Mouse (Mus musculus): ENCODE data around the gene Vamp4.
"Not testable (repeated sequence)": the region's sequence is repeated elsewhere in the genome, so short reads cannot be mapped to it uniquely, and the experiment has no call there.

The Vamp4 gene

DNA sequence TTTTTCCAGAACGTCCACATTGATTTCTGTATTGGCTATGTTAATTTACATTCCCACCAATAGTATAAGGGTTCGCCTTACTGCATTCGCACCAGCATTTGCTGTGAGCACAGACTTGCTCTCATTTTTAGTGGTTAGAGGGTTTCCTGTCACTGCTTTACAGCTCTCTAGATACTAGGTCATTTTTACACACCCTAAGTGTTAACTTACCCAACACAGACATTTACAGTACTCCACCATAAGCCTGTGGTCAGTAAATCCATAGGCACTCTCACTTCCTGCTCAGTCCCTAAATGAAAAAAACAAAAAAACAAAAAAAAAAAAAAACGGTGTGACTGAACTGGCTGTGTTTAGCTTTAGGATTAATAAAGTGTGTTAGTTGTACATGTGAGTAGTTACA is 16.0 kb downstream of the Vamp4 start:
- in situ Hi-C loops (cut with MboI, MseI) = loop anchor here (10.0 kb wide), 1 partner anchor 1349 kb away; no protein-coding TSS in a partner anchor

DNA sequence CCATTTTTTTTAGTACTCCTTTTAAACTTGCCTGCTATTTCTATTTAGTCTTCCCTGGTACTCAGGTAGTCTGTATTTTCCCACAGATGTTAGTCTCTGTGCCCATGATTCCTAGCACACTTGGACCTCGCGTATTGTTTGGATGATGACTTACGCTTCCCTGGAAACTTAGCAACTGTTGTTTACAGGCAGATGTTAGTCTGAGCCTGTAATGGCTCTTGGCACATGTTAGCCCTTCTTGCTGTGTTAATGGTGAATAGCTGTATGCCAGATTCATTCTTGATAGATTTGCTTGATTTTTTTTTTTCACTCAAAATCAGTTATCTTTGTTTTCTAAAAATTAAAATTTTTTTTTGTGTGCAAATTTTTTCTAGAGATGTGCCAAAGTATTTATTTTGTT is 18.3 kb downstream of the Vamp4 start:
- in situ Hi-C loops (cut with MboI, MseI) = loop anchor here (10.0 kb wide), 1 partner anchor 1346 kb away; no protein-coding TSS in a partner anchor

DNA sequence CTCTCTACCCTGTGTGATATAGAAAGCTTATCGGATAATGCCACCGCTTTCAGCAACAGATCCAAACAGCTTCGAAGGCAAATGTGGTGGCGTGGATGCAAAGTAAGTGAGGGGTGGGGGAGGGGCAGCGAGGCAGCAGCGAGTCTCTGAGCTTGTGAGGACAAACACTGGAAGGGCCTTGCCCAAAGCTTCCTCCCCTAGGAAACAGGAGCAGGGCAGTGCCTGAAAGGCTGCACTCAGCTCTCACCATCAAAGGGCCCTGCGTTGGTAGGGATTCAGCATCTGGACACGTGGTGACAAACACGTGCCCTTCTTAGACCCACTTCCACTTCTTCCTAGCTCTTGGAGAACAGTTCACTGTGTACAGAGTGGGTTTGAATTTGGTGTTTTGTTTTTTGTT is 19.1 kb downstream of the Vamp4 start:
- in situ Hi-C loops (cut with MboI, MseI) = loop anchor here (10.0 kb wide), 1 partner anchor 1345 kb away; no protein-coding TSS in a partner anchor

DNA sequence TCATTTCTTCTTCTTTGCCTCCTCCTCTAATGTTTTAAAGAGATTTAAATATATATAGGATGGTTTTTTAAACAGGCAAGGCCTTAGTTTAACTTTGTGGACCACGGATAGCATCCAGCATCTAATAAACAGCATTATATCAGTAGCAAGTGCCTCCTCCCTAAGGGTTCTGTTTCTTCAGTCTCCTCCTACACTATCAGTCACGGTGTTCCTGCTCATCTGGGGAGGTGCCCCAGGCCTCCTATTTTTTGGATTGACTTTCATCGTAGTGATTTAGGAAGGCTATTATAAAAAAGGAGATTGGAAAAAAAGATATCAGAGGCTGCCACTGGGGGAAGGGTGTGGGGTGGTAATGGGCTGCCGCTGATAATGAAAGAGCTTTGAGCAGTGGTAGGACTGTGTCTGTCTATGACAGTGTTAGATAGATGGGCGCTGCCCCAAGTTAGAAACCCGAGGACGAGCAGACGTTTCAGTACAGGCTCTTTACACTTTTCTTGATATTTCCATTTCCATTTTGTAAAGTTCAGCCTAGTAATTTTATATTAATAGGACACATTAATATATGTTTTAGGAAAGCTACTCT is 20.2 kb downstream of the Vamp4 start:
- in situ Hi-C loops (cut with MboI, MseI) = no loop called here

DNA sequence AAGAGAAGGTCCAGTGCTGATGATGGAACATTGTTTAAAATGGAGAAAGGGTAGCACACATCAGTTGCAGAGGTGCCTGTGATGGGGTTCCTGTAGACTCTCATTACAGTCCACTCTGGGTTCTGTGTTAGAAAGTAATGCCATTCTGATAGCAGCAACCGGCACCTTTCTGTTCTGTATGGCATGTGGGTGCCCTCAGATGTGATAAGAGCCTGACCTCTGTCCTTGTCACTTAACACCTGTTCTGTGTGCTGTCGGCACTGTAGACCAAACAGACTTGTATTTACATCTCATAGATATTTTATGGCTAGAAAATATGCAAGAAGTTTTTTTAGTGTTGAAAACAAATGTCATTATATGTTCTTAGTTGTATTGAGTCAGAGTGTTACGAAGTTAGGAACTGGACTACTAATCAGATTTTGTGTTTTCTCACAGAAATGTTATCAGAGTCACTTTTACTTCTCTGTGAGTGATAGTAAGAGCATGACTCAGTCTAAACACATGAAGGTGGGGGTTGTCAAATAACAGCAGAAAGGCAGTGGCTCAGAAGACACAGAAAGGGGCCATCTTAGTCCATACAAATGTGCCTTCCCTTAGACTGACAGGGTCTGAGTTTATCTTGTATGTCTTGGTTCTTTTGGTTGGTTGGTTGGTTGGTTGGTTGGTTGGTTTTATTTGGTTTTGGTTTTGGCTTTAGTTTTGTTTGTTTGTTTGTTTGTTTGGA is 27.2 kb downstream of the Vamp4 start:
- in situ Hi-C loops (cut with MboI, MseI) = no loop called here

DNA sequence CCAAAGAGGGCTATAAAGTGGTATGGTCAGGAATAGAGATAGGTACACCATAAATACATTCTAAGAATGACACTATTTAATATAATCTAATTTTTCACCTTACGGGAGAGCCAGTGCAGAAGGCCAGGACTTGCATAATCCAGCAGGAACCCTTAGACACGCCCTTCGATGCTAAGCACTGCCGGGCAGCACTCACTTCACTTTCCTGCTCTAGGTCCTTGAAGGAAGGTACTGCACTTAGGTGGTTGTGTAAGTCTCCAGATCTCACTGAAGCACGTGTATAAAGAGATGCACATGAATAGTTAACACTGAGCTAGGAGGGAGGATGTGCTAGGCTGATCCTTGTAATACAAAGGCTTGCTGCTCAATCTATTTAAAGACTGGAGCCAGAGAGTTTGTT is 29.3 kb downstream of the Vamp4 start:
- in situ Hi-C loops (cut with MboI, MseI) = no loop called here

DNA sequence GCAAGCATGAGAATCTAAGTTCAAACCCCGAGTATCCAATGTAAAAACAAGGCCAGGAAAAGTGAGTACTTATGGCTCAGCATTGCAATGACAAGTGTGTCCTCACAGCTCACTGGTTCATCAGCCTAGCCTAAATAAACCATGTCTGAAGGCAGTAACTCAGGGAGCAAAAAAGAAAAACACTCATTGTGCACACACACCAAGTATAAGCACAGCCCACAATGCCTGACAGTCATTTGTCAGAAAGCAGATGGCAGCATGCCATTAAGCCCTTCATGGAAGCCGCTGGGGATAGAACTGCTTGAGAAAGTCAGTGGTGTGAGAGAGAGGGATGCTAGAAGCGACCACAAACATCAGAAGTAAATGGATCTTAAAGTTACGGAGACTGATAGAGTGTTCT is 31.0 kb downstream of the Vamp4 start:
- in situ Hi-C loops (cut with MboI, MseI) = no loop called here

DNA sequence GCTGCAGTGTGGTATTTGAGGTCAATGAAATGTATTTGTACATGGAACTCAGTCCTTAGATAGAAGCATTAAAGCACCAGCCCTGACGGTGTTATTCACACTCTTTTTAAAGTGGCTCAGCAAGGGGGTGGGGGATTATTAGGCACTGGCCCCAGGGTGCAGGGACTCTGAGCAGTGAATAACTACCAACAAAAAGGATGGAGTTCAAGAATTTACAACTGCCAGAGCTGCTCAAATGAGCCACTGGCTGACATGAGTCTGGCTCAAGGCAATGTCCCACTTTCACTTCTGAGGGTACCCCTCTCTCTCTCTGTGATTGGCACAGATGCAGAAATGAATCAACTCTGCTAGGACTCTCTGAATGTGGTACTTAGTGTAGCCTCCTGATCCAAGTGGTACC is 37.8 kb downstream of the Vamp4 start:
- in situ Hi-C loops (cut with MboI, MseI) = no loop called here

DNA sequence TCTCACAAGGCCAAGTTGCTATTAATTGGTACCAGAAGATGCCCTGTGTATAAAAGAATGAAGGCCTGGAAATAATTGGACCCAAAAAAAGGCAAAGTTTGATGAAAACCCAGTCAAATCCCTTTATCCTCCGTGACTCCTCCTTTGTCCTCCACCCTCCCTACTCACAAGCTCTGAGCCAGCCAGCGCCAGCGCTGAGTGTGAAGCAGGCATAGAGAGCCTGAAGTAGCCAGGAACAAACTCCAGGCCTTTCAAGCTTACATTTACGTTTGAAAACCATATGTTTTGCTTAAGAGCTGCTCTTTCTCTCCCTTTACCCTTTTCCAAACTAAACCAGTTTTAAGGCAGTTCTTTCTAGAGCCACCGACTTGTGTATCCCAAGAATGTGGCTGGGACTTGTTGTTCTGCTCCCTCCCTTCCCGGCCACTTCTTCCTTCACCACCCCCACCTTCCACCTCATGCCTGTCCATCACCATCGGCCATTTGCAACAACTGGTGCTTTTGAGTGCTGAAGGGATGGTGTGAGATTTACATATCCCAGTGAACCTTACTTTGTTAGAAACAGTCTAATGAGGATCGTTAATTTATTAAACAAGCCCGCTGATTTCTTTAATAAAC is 39.4 kb downstream of the Vamp4 start:
- in situ Hi-C loops (cut with MboI, MseI) = no loop called here

DNA sequence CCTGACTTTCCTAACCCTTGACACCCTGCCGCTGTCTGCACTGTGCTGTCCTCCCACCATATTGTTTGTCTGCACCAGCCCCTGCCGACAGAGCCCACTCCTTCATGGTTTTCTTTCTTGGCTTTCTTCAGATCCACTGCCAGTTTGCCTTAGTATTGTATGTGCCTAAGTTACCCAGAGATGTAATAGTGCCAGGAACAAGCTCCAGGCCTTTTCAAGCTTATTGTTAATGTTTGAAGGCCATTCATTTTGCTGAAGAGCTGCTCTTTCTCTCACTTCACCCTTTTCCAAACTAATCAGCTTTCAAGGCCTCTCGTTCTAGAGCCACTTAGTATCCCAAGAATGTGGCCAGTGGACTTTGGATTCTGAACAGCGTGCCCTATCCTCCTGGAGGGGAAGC is 40.9 kb downstream of the Vamp4 start:
- in situ Hi-C loops (cut with MboI, MseI) = no loop called here

DNA sequence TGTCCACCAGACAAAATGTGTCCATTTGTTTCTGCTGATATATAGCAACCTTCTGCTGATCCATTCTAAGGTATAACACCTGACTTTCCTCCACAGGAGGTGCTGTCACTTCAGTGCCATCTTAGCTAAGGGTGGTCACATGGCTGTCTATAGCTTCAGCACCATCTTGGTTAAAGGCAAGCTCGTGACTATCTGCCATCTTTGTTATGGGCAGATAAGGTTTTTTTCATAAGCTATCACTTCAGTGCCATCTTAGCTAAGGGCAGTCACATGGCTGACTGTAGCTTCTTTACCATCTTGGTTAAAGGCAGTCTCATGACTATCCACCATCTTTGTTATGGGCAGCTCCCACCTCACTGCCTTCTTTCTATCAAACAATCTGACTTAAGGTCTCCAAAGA is 45.2 kb downstream of the Vamp4 start:
- in situ Hi-C loops (cut with MboI, MseI) = no loop called here

DNA sequence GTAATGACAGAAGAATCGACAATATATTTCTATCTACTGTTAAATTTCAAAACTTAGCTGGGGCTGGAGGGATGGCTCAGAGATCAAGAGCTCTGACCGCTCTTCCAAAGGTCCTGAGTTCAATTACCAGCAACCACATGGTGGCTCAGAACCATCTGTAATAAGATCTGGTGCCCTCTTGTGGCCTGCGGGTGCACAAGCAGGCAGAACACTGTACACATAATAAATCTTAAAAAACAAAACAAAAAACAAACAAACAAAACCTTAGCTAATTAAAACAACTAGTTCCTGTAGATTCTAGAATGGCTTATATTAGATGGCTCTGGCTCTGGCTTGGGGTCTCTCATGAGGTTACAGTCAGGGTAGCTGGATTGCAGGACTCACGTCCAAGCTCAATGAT is 50.2 kb downstream of the Vamp4 start:
- in situ Hi-C loops (cut with MboI, MseI) = loop anchor here (5.0 kb wide), 1 partner anchor 37 kb away; the partner anchor contains the start of gene Myocos

DNA sequence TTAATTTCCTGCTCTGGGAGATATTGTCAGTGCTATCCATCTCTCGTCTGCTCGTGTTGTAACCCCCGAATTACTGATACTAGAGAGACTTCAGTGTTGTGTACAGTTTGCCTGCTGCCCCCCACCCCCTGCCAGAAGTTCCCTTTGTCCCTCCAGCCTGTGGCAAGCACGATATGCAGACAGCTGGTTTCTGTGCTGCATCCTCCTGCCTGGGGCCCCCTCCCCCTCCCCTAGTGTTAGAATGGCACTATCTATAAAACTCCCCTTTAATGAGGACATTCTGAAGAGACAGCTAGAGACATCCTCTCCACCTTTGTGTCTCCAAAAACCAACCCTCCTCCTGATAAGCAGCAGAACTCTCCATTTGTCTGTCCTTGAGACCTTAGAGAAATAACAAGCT is 53.6 kb downstream of the Vamp4 start:
- in situ Hi-C loops (cut with MboI, MseI) = loop anchor here (5.0 kb wide), 1 partner anchor 33 kb away; the partner anchor contains the start of gene Myocos

DNA sequence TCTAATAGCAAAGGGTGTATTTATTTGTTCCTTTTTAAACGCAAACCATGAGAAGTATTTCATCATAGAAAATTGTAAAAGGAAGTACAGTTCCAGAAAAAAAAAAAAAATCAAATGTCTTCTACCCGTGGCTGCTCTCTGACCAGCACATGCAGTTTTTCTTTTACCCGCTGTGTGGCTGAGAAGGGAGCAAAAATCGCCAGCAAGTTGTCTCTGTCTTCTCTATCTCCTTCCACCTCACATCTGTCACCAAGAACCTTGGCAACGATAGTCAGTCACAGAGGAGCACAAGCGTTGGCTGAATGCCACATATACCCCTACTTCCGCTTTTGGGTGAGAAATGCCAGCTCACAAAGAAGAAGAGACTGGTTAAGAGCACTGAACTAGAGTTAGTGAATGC is 54.9 kb downstream of the Vamp4 start:
- in situ Hi-C loops (cut with MboI, MseI) = no loop called here

DNA sequence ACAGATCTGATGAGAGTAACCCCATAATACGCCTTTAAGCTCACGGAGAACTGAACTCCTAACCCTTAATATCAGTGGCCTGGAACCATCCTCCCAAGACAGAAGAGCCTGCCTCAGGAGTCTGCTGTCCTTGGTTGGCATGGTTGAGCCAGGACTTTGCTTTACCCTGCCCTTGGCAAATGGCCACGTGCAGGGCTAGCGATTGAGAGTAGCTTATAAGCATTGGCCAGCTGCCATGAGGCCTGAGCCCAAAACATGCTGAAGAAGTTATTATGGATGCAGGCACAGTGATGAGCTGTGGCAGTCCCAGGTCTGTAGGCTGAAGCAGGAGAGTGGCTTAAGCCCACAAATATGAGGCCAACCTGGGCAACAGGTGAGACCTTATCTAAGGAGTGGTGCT is 57.5 kb downstream of the Vamp4 start:
- in situ Hi-C loops (cut with MboI, MseI) = not testable (repeated sequence)

DNA sequence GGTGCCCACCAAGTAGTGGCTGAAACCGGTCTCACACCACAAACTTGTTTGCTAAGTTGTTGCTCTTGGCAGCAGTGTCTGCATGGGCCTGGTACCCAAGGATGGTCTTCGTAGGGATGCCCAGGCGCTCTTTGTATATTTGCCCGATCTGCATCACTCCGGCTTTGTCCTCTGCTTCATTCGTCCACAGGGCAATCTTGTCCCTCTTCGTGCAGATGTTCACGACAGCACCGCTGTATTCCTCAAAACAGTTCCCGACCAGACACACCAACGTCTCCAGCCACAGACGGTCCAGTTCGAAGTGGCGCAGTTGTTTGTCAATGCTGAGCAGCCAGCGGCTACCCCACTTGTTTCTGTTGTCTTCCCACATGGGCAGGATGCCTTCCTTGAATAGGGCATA is 58.0 kb downstream of the Vamp4 start:
- in situ Hi-C loops (cut with MboI, MseI) = not testable (repeated sequence)

DNA sequence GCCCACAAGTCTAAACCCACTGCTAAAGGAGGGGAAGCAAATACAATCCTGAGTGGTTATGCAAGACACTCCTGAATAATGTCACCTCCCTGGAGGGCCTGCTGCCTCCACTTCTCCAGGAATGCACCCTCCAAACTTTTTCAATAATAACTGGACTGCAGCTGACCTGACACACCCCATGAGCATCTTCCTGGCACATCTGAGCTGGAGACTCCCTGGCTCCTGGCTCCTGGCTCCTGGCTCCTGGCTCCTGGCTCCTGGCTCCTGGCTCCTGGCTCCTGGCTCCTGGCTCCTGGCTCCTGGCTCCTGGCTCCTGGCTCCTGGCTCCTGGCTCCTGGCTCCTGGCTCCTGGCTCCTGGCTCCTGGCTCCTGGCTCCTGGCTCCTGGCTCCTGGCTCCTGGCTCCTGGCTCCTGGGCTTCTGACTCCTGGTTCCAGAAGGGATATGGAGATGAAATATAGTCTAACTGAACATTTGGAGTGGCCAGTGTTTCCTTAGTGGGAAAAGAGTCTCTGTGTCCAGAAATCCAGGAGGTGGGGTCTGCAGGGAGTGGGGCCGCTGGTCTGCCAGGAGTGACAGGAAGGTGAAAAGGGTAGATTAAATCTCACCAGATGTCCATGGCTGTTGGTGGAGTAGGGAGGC is 65.1 kb downstream of the Vamp4 start:
- in situ Hi-C loops (cut with MboI, MseI) = loop anchor here (10.0 kb wide), 1 partner anchor 171 kb away; no protein-coding TSS in a partner anchor

DNA sequence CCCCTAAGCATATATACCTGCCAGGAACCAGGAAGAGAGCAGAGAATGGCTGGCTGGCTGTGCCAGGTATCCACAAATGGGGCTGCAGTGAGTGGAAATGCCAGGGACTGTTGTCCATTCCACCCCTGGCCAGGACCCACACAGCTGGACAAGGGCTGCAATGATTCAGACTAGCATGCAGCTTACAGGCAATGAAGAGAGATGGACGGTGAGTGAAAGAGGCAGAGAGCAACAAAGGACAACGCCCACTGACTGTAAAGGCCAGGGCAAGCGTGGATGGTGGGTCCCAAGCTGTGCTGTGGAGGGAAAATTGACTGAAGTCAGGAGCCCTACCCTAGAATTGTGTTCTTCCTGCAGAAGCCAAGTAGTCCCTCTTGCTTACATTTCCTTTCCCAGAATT is 66.2 kb downstream of the Vamp4 start:
- in situ Hi-C loops (cut with MboI, MseI) = loop anchor here (10.0 kb wide), 1 partner anchor 172 kb away; no protein-coding TSS in a partner anchor

DNA sequence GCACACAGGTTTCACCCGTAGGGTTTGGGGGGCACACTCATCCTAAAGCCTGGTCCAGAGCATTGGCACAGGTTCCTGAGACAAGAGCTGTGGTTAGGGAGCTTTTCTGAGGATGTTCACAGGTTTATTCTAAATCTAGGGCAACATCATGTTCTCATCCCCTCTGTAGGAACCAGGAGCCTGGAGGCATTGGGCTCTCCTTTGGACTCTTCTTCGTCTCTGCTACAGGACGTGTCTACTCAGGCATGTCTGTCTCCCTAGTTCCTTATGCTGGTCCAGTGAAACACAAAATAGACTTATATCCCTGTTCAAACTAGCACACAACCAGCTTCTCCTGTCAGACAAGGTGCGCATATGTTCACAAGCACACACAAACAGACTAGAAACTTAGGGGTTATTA is 68.2 kb downstream of the Vamp4 start:
- in situ Hi-C loops (cut with MboI, MseI) = loop anchor here (10.0 kb wide), 1 partner anchor 174 kb away; no protein-coding TSS in a partner anchor

DNA sequence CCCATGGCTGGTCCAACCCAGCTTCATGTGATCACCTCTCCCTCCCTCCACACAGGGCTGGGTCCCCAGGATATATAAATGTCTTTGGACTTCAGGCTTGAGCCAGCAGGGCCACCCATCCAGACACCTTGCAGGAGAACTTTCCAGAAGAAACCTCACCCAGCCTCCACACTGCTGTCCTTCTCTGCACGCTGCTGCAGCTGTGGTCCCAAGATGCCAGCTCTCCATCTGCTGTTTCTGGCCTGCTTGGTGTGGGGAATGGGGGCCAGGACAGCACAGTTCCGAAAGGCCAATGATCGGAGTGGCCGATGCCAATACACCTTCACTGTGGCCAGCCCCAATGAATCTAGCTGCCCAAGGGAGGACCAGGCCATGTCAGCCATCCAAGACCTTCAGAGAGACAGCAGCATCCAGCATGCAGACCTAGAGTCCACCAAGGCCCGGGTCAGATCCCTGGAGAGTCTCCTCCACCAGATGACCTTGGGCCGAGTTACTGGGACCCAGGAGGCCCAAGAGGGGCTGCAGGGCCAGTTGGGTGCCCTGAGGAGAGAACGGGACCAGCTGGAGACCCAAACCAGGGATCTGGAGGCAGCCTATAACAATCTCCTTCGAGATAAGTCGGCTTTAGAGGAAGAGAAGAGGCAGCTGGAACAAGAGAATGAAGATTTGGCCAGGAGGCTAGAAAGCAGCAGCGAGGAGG is 68.9 kb downstream of the Vamp4 start, which contains the start of gene Myoc:
Myoc (plus strand) TSS at position 105 of the 700 bp plus-strand sequence.
- in situ Hi-C loops (cut with MboI, MseI) = loop anchor here (10.0 kb wide), 1 partner anchor 174 kb away; no protein-coding TSS in a partner anchor

DNA sequence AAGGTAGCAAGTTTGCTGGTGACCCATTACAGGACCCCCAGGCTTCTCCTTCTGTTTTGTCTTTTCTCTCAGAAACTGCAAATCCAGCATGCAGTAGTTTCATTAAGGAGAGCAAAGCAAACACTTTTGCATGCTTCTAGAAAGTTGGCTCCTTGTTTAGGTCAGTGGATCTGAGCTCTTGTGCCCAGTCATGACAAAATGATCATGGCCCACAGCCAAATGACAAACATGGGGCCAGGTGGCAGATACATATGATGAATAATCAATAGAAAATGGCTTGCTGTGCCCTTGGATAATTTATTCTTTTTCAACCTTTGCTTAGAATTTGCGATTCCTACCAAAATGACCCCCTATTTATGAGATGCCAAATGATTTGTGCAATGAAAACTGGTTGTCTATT is 69.5 kb downstream of the Vamp4 start:
- in situ Hi-C loops (cut with MboI, MseI) = loop anchor here (10.0 kb wide), 1 partner anchor 175 kb away; no protein-coding TSS in a partner anchor

All from T-helper 1 cell (primary cell).